Mouse (Mus musculus): ENCODE data around the gene Dpp6. TPM values are rescaled to one million over a fixed set of nuclear protein-coding genes. Genes with fewer than 3 reads are reported as not detected.

Gene Dpp6
- polyA plus RNA-seq, 1 experiment from 2014 or later, result 51.6 TPM

- no peaks in the 10 kb centered on the region for H3K27me3 ChIP-seq
- no peak overlapping the region for H3K4me3 ChIP-seq
- ATAC-seq (ENCODE audit: low read depth), result no peak
- 0 out of 2 replicates have a peak, but pooled peaks cover 3% of the 10 kb centered on the region for H3K4me1 ChIP-seq (replicated peaks)
- H3K9ac ChIP-seq, result no peak overlapping the region
- no peaks in the 10 kb centered on the region for H3K9me3 ChIP-seq
- 88% methylated on average over 1 of the region's 1 CpGs for WGBS
- H3K36me3 ChIP-seq, result no peaks in the 10 kb centered on the region
- H3K27ac ChIP-seq (replicated peaks), result no peak overlapping the region
- no peak overlapping the region for H3K4me2 ChIP-seq
These were observed 426.2 kb downstream of the Dpp6 start for GRCm38 (mm10) chr5:27243226-27243625.

GRCm38 (mm10) chr5:27247793-27248192 is 430.8 kb downstream of the Dpp6 start:
- Histone ChIP-seq H3K4me1 (replicated peaks) (no peaks in the 10 kb centered on the region), H3K27me3 (no peaks in the 10 kb centered on the region), H3K27ac (replicated peaks) (no peak overlapping the region), H3K4me3 (no peak overlapping the region), H3K4me2 (no peak overlapping the region), H3K36me3 (no peaks in the 10 kb centered on the region), H3K9me3 (no peaks in the 10 kb centered on the region), H3K9ac (no peak overlapping the region)
- no peak for ATAC-seq (ENCODE audit: low read depth)
- WGBS, result 95% methylated on average over 3 of the region's 3 CpGs

- Histone ChIP-seq H3K9ac (no peak overlapping the region), H3K9me3 (no peaks in the 10 kb centered on the region), H3K4me1 (replicated peaks) (no peaks in the 10 kb centered on the region), H3K36me3 (no peaks in the 10 kb centered on the region), H3K4me2 (no peak overlapping the region), H3K4me3 (no peak overlapping the region), H3K27ac (replicated peaks) (no peak overlapping the region), H3K27me3 (no peaks in the 10 kb centered on the region)
- no peak for ATAC-seq (ENCODE audit: low read depth)
- 87% methylated on average over 2 of the region's 2 CpGs for WGBS
These were observed 431.7 kb downstream of the Dpp6 start for GRCm38 (mm10) chr5:27248685-27249084.

- Histone ChIP-seq H3K9ac (no peak overlapping the region), H3K27ac (replicated peaks) (no peak overlapping the region), H3K4me1 (replicated peaks) (no peaks in the 10 kb centered on the region), H3K4me2 (no peak overlapping the region), H3K4me3 (no peak overlapping the region), H3K27me3 (no peaks in the 10 kb centered on the region), H3K9me3 (0 out of 2 replicates have a peak, but pooled peaks cover 5% of the 10 kb centered on the region), H3K36me3 (no peaks in the 10 kb centered on the region)
- no peak for ATAC-seq (ENCODE audit: low read depth)
- 57% methylated on average over 4 of the region's 4 CpGs for WGBS
These were observed 432.9 kb downstream of the Dpp6 start for GRCm38 (mm10) chr5:27249951-27250350.

GRCm38 (mm10) chr5:27250906-27251305 is 433.9 kb downstream of the Dpp6 start:
- Histone ChIP-seq H3K9ac (no peak overlapping the region), H3K27me3 (no peaks in the 10 kb centered on the region), H3K4me3 (no peak overlapping the region), H3K4me1 (replicated peaks) (no peaks in the 10 kb centered on the region), H3K36me3 (no peaks in the 10 kb centered on the region), H3K9me3 (0 out of 2 replicates have a peak, but pooled peaks cover 5% of the 10 kb centered on the region), H3K27ac (replicated peaks) (no peak overlapping the region), H3K4me2 (no peak overlapping the region)
- ATAC-seq (ENCODE audit: low read depth), result no peak
- WGBS, result 89% methylated on average over 3 of the region's 3 CpGs

- 0 out of 2 replicates have a peak, but pooled peaks cover 5% of the 10 kb centered on the region for H3K9me3 ChIP-seq
- H3K4me3 ChIP-seq, result no peak overlapping the region
- no peaks in the 10 kb centered on the region for H3K27me3 ChIP-seq
- H3K4me1 ChIP-seq (replicated peaks), result no peaks in the 10 kb centered on the region
- no peak overlapping the region for H3K9ac ChIP-seq
- H3K27ac ChIP-seq (replicated peaks), result no peak overlapping the region
- no peak for ATAC-seq (ENCODE audit: low read depth)
- no peak overlapping the region for H3K4me2 ChIP-seq
- no peaks in the 10 kb centered on the region for H3K36me3 ChIP-seq
These were observed 434.4 kb downstream of the Dpp6 start for GRCm38 (mm10) chr5:27251361-27251760.

- 0 out of 2 replicates have a peak, but pooled peaks cover 5% of the 10 kb centered on the region for H3K9me3 ChIP-seq
- no peak overlapping the region for H3K4me3 ChIP-seq
- no peaks in the 10 kb centered on the region for H3K4me1 ChIP-seq (replicated peaks)
- H3K9ac ChIP-seq, result no peak overlapping the region
- no peak overlapping the region for H3K4me2 ChIP-seq
- no peak for ATAC-seq (ENCODE audit: low read depth)
- no peak overlapping the region for H3K27ac ChIP-seq (replicated peaks)
- 89% methylated on average over 2 of the region's 2 CpGs for WGBS
- no peaks in the 10 kb centered on the region for H3K36me3 ChIP-seq
- H3K27me3 ChIP-seq, result no peaks in the 10 kb centered on the region
These were observed 438.2 kb downstream of the Dpp6 start for GRCm38 (mm10) chr5:27255247-27255646.

- Histone ChIP-seq H3K4me1 (replicated peaks) (peaks cover 24% of the 10 kb centered on the region), H3K36me3 (no peaks in the 10 kb centered on the region), H3K9me3 (0 out of 2 replicates have a peak, but pooled peaks cover 5% of the 10 kb centered on the region), H3K9ac (no peak overlapping the region), H3K27ac (replicated peaks) (no peak overlapping the region), H3K4me2 (no peak overlapping the region), H3K27me3 (no peaks in the 10 kb centered on the region), H3K4me3 (no peak overlapping the region)
- WGBS, result 86% methylated on average over 3 of the region's 3 CpGs
- ATAC-seq (ENCODE audit: low read depth), result no peak
These were observed 441.6 kb downstream of the Dpp6 start for GRCm38 (mm10) chr5:27258636-27259035.

GRCm38 (mm10) chr5:27261746-27262727 is 445.0 kb downstream of the Dpp6 start:
- H3K4me1 ChIP-seq (replicated peaks), result peaks cover 43% of the 10 kb centered on the region

GRCm38 (mm10) chr5:27262751-27263150 is 445.7 kb downstream of the Dpp6 start:
- H3K27ac ChIP-seq (replicated peaks), result peak overlapping the region; percentile 90
- peak overlapping the region; percentile 49 for H3K4me3 ChIP-seq
- H3K9me3 ChIP-seq, result no peaks in the 10 kb centered on the region
- H3K4me2 ChIP-seq, result peak overlapping the region; percentile 66
- peak; percentile 18; the same call in 1 of the 2 replicates for ATAC-seq (ENCODE audit: low read depth)
- H3K9ac ChIP-seq, result peak overlapping the region; percentile 75
- no peaks in the 10 kb centered on the region for H3K27me3 ChIP-seq
- peaks cover 43% of the 10 kb centered on the region for H3K4me1 ChIP-seq (replicated peaks)
- WGBS, result 42% methylated on average over 1 of the region's 1 CpGs
- H3K36me3 ChIP-seq, result no peaks in the 10 kb centered on the region

More at GRCm38 (mm10) chr5:27261746-27262727, 445.0 kb downstream of the Dpp6 start:
- no peaks in the 10 kb centered on the region for H3K9me3 ChIP-seq
- H3K9ac ChIP-seq, result peak overlapping the region; percentile 75
- ATAC-seq (ENCODE audit: low read depth), result peak; percentile 95
- peak overlapping the region; percentile 66 for H3K4me2 ChIP-seq
- WGBS, result 4% methylated on average over 27 of the region's 27 CpGs
- H3K27me3 ChIP-seq, result no peaks in the 10 kb centered on the region
- peak overlapping the region; percentile 90 for H3K27ac ChIP-seq (replicated peaks)
- no peaks in the 10 kb centered on the region for H3K36me3 ChIP-seq
- peak overlapping the region; percentile 49 for H3K4me3 ChIP-seq

GRCm38 (mm10) chr5:27265281-27265680 is 448.3 kb downstream of the Dpp6 start:
- H3K27ac ChIP-seq (replicated peaks), result no peak overlapping the region
- H3K9ac ChIP-seq, result no peak overlapping the region
- H3K9me3 ChIP-seq, result no peaks in the 10 kb centered on the region
- H3K36me3 ChIP-seq, result no peaks in the 10 kb centered on the region
- H3K27me3 ChIP-seq, result no peaks in the 10 kb centered on the region
- peak overlapping the region; percentile 66 for H3K4me2 ChIP-seq
- H3K4me3 ChIP-seq, result no peak overlapping the region
- peaks cover 43% of the 10 kb centered on the region for H3K4me1 ChIP-seq (replicated peaks)
- ATAC-seq (ENCODE audit: low read depth), result no peak
- WGBS, result 82% methylated on average over 3 of the region's 3 CpGs

- H3K27me3 ChIP-seq, result no peaks in the 10 kb centered on the region
- no peak overlapping the region for H3K27ac ChIP-seq (replicated peaks)
- no peak overlapping the region for H3K4me2 ChIP-seq
- 85% methylated on average over 4 of the region's 4 CpGs for WGBS
- H3K9me3 ChIP-seq, result no peaks in the 10 kb centered on the region
- no peak for ATAC-seq (ENCODE audit: low read depth)
- H3K4me1 ChIP-seq (replicated peaks), result 0 out of 2 replicates have a peak, but pooled peaks cover 3% of the 10 kb centered on the region
- no peak overlapping the region for H3K4me3 ChIP-seq
- H3K36me3 ChIP-seq, result no peaks in the 10 kb centered on the region
- no peak overlapping the region for H3K9ac ChIP-seq
These were observed 454.3 kb downstream of the Dpp6 start for GRCm38 (mm10) chr5:27271336-27271735.
